Mouse (Mus musculus) brain, adult 10 weeks (tissue): Measurements from ENCODE around the gene Cldn19. TPM values are rescaled to one million over a fixed set of nuclear protein-coding genes. Genes with fewer than 3 reads are reported as not detected.

Experiments used
- polyA plus RNA-seq: library from polyadenylated mRNA; stranded (reverse); fragments of 350-450 nt; fragmentation: Illumina TruSeq; extraction: RNeasy Lipid Tissue Mini Kit (QIAGEN cat#74804); gene quantifications from one replicate; pipeline ENCODE4 v1.2.3, GENCODE M21; 2015; ENCODE audit warnings: low read depth, low replicate concordance

Gene Cldn19
- polyA plus RNA-seq, result 0.82 TPM

DNA sequence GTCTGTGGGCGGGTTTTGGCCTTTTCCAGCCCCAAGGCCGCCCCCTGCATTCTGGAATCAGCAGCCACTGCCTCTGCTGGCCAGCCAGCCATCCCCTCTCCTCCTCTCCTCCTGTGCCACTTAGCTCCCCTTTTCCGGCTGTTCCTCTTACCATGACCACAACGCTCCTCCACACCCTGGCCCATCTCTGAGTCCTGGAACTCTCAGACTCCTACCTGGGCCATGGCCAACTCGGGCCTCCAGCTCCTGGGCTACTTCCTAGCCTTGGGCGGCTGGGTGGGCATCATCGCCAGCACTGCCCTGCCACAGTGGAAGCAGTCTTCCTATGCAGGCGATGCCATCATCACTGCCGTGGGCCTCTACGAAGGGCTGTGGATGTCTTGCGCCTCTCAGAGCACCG is at the start of gene Cldn19:
TSS of gene Cldn19 (plus strand) at position 64 of the 400 bp plus-strand sequence.

DNA sequence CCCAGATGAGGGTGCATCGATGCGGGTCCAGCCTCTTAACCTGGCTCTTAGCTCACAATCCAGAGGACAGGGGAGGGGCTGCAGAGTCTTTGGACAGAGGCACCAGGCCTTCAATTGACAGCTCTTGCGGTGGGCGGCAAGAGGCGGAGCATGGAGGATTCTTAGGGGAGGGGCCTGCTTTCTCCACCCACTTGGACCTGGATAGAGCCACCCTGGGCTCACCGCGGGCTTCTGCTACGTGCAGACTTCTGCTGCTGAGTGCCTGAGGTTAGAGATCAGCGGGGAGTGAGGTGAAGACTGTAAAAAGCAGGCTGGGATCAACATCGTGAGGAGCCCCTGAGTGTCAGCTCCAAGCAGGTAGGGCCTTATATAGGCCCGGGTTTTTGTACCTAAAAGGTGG is 37.0 kb upstream of the Cldn19 start, which contains the start of gene Tmem269:
TSS of gene Tmem269 (minus strand) at position 49 of the 400 bp plus-strand sequence.

DNA sequence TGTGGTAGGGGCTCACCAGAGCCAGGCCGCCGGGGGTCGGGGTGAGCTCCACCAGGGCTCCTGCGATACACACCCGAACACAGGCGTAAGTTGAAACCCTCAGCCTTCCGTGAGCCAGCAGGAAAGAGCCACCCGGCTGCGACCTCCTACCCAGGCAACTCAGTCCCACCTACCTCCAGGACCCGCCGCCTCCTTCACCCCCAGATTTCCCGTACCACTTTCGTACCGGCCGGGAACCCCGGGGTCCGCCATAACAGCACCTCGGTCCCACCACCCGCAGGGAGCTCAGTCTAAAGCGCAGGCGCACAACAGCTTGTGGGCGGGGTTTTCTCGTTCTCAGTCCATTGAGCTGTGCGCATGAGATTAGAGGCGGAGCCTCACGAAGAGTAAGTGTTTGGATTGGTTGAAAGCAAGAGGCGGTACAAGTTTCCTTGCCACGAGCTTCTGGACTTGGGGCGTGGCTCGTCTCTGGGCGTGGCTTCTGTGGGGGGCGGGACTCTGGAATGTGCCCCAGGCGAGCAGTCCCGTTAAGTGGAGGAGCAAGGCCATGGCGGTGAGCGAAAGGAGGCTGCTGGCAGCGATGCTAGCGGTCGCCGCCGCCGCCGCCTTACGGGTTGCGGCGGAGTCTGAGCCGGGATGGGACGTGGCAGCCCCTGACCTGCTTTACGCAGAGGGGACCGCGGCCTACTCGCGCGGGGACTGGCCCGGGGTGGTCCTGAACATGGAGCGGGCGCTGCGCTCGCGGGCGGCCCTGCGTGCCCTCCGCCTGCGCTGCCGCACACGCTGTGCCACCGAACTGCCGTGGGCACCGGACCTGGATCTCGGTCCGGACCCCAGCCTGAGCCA is 22.6 kb upstream of the Cldn19 start, which contains the start of the genes AU022252 and P3h1:
TSS of gene AU022252 (minus strand) at position 303 of the 846 bp plus-strand sequence.
TSS of gene P3h1 (plus strand) at position 506 of the 846 bp plus-strand sequence.

DNA sequence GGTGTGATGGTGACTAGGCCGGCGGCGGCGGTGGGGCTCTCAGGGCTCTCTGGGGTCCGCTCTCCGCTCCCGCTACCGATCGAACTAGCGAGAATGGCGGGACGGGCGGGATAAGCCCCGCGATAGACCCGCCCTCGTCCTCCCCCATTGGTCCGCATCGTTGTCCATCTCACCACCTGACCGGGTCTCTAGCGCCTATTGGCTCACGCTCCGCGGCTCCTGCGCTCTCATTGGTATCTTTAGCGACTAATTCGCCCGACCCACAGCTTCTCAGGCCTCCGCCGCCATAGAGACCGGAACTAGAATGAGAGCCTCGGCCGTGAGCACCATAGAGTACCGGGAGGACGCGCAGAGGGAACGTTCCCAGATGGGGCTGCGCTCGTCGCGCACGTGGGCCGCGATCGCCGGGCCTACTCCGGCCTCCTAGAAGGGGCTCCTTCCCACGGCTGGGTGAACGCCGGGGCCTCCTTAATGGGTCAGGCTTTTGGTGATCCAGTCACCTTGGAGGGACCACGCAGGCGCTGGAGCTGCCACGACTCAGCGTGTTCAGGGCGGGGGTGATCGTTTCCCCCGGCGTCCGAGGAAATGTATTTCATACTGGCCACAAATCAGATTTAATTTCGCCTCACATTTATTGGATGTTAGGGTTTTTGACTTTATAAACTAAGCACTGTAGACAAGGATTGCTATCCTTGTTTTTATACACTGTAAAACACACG is 39.4 kb downstream of the Cldn19 start, which contains the start of gene Ybx1:
TSS of gene Ybx1 (minus strand) at position 190 of the 719 bp plus-strand sequence.

Other genes with a start within 250 kb of the Cldn19 start
- 80.6 TPM for gene Slc2a1, start 146.7 kb upstream of the Cldn19 start, polyA plus RNA-seq
- gene Zfp691, start 81.2 kb upstream of the Cldn19 start, polyA plus RNA-seq, result 8.4 TPM
- gene Ermap, start 65.4 kb upstream of the Cldn19 start, polyA plus RNA-seq, result 0.31 TPM
- gene Svbp, start 60.1 kb upstream of the Cldn19 start, polyA plus RNA-seq, result 32.5 TPM
- 0.79 TPM for gene Tmem269, start 37.2 kb upstream of the Cldn19 start, polyA plus RNA-seq
- gene AU022252, start 22.7 kb upstream of the Cldn19 start, polyA plus RNA-seq, result 16.0 TPM
- 7.4 TPM for gene P3h1, start 22.5 kb upstream of the Cldn19 start, polyA plus RNA-seq
- gene Ybx1, start 39.2 kb downstream of the Cldn19 start, polyA plus RNA-seq, result 226 TPM
- gene Ppih, start 65.1 kb downstream of the Cldn19 start, polyA plus RNA-seq, result 37.2 TPM
- gene Ccdc30, start 160.1 kb downstream of the Cldn19 start, polyA plus RNA-seq, result 14.5 TPM
- gene Ppcs, start 167.0 kb downstream of the Cldn19 start, polyA plus RNA-seq, result 13.5 TPM
- 1.3 TPM for gene Zmynd12, start 167.4 kb downstream of the Cldn19 start, polyA plus RNA-seq
- 13.1 TPM for gene Rimkla, start 237.2 kb downstream of the Cldn19 start, polyA plus RNA-seq